Mouse (Mus musculus) heart, adult 2 months (tissue): Measurements from ENCODE around the gene Zfp189.
"Not testable (repeated sequence)": the region's sequence is repeated elsewhere in the genome, so short reads cannot be mapped to it uniquely, and the experiment has no call there.

Experiments
- CTCF ChIP-seq: fragments of 200-600 bp; IDR thresholded peaks from 2 replicates; pipeline ENCODE4 v1.8.1; 2022; ENCODE audit warnings: antibody characterized with exemption, mild to moderate bottlenecking, moderate library complexity
- EP300 ChIP-seq: fragments of 200-500 bp; IDR thresholded peaks from 2 replicates; pipeline ENCODE4 v1.6.1; 2011; ENCODE audit warnings: low read depth, low read length, control low read depth; ENCODE audit not compliant: insufficient read depth
- POLR2A ChIP-seq: fragments of 200-500 bp; IDR thresholded peaks from 2 replicates; pipeline ENCODE4 v1.6.1; 2011; ENCODE audit warnings: mild to moderate bottlenecking, low read depth, low read length, control low read depth; ENCODE audit not compliant: insufficient read depth

- not testable (repeated sequence) for TF ChIP-seq POLR2A, CTCF, EP300
These were observed 10.6 kb upstream of the Zfp189 start for GRCm38 (mm10) chr4:49510236-49510835.
